Mouse (Mus musculus) lung, postnatal 0 days (tissue): ENCODE results near the gene Nploc4. TPM values are rescaled to one million over a fixed set of nuclear protein-coding genes. Genes with fewer than 3 reads are reported as not detected.

Experiments
- ATAC-seq: fragments of 200-750 bp; cut with Nextera tagmentation; 2 replicates; pipeline ENCODE4 v1.8.0; 2017; ENCODE audit warnings: moderate library complexity
- DNase-seq: peaks from one replicate; pipeline ENCODE4 v3.0.0-alpha.2; 2016; ENCODE audit warnings: low spot score
- H3K27ac ChIP-seq: fragments of 300-500 bp; sonication (generic); 2 replicates; pipeline ENCODE4 v1.5.1; 2014; ENCODE audit warnings: antibody characterized with exemption, mild to moderate bottlenecking, low read length, mixed read lengths
- H3K27me3 ChIP-seq: fragments of 300-500 bp; sonication (generic); replicated peaks from 2 replicates; pipeline ENCODE4 v1.6.1; 2014; ENCODE audit warnings: low read length, mixed read lengths; ENCODE audit not compliant: insufficient read depth
- H3K36me3 ChIP-seq: fragments of 300-500 bp; sonication (generic); 2 replicates; pipeline ENCODE4 v1.6.1; 2014; ENCODE audit warnings: low read length, mixed read lengths; ENCODE audit not compliant: insufficient read depth
- H3K4me1 ChIP-seq: fragments of 300-500 bp; sonication (generic); 2 replicates; pipeline ENCODE4 v1.6.1; 2014; ENCODE audit warnings: antibody characterized with exemption, low read depth, low read length, mixed read lengths; ENCODE audit not compliant: insufficient read depth
- H3K4me2 ChIP-seq: fragments of 300-500 bp; sonication (generic); replicated peaks from 2 replicates; pipeline ENCODE4 v1.6.1; 2014; ENCODE audit warnings: low read depth, mild to moderate bottlenecking, low read length, moderate library complexity, mixed read lengths
- H3K4me3 ChIP-seq: fragments of 300-500 bp; sonication (generic); 2 replicates; pipeline ENCODE4 v1.5.1; 2014; ENCODE audit warnings: low read depth, low read length
- H3K9ac ChIP-seq: fragments of 300-500 bp; sonication (generic); replicated peaks from 2 replicates; pipeline ENCODE4 v1.6.1; 2014; ENCODE audit warnings: low read depth, mild to moderate bottlenecking
- H3K9me3 ChIP-seq: fragments of 300-500 bp; sonication (generic); 2 replicates; pipeline ENCODE4 v1.6.1; 2016; ENCODE audit warnings: low read length, mixed read lengths
- CTCF ChIP-seq: IDR thresholded peaks from 2 replicates; pipeline ENCODE4 v1.5.1; 2016; ENCODE audit warnings: antibody characterized with exemption, mild to moderate bottlenecking
- EP300 ChIP-seq: IDR thresholded peaks from 2 replicates; pipeline ENCODE4 v1.6.1; 2016; ENCODE audit warnings: antibody characterized with exemption, mild to moderate bottlenecking, control low read depth
- WGBS: fragments of 180-500 bp; shearing (Covaris S2); extraction: QIAGEN DNeasy Blood & Tissue Kit; methylation state at CpG from one replicate; pipeline ENCODE4 v1.1.7; 2014; 5-methylcytosine and 5-hydroxymethylcytosine counted together
- polyA plus RNA-seq: library from polyadenylated mRNA; unstranded; fragments of >200 nt; fragmentation: Nextera tagmentation; extraction: Ambion mirVana; gene quantifications from 2 replicates; pipeline ENCODE4 v1.2.1, GENCODE M21; 2015

Gene Nploc4
- polyA plus RNA-seq, 1 experiment from 2014 or later, result 15.3 TPM

DNA sequence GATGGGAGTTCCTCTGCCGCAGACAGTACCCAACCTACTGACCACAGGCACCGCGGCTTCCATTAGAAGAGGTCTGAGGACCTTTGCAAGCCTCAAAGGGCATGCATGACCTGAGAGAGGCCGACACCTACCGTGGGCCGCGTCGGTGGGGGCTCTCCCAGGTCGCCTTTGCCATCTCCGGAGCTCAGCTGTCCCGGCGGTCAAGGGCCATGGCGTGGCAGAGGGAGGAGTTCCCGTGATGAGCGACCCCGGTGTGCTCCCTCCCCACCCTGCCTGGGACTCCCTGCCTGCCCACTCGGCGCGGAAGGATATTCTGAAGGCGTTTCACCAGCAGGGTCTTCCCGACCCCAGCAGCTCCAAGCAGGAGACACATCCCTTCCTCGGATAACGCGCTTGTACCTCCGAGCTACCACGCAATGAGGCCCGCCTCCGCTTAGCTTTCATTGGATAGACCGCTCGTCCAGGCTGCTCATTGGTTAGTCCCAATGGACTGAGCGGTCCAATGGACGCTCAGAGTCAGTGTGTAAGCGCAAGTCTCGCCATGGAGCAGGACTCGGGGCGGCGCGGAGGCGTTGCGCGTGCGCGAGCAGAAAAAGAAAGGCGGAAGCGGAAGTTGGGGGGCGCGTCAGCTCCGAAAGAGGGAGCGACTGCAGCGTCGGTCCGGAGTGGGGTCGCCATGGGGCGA, 29.7 kb upstream of the Nploc4 start, which contains the start of gene Arl16:
Gene Arl16, minus strand, starts transcription at position 557 of the 685 bp plus-strand sequence.
- TF ChIP-seq CTCF (no peak), EP300 (no peak)
- 0 out of 2 replicates have a peak, but pooled peaks cover 8% of the 10 kb centered on the region for H3K4me1 ChIP-seq
- WGBS, result under 1% methylated on average over 44 of the region's 54 CpGs
- peak within 1 kb of the TSS; percentile 88 for H3K4me2 ChIP-seq
- H3K4me3 ChIP-seq, result peak within 1 kb of the TSS; percentile 82
- H3K36me3 ChIP-seq, result peaks cover 25% of the 10 kb centered on the region
- H3K9ac ChIP-seq, result peak within 1 kb of the TSS; percentile 74
- ATAC-seq, result peak; percentile 100
- DNase-seq, result peak; percentile 98
- H3K27me3 ChIP-seq, result no peaks in the 10 kb centered on the region
- H3K27ac ChIP-seq, result 0 out of 2 replicates have a peak within 1 kb of the TSS, but pooled peaks have one; percentile 33
- no peaks in the 10 kb centered on the region for H3K9me3 ChIP-seq

DNA sequence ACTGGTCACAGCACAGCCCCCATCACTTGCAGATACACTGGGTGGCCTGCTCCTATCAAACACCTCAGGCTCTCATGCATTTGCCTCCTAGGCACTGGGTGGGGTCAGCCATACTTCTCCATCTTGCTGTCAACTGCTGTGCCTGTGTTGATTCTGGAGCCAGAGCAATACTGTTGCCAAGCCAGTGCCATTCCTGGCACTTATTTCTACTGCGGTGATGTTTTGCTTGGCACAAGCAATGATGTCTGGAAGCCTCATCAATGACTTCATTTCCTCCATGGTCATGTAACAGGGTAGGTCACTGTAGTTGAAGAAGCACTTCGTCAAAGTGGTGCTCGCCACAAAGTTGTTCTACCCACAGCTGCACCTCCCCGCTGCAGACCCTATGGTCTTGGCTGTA, 28.0 kb upstream of the Nploc4 start:
- ATAC-seq (no peak), DNase-seq (no peak)
- peaks cover 9% of the 10 kb centered on the region for H3K36me3 ChIP-seq
- no peak overlapping the region for H3K27ac ChIP-seq
- no peak overlapping the region for H3K9ac ChIP-seq
- no peak overlapping the region for H3K4me3 ChIP-seq
- no peak for TF ChIP-seq EP300
- TF ChIP-seq CTCF, result no peak
- H3K9me3 ChIP-seq, result no peaks in the 10 kb centered on the region
- H3K4me1 ChIP-seq, result 0 out of 2 replicates have a peak, but pooled peaks cover 8% of the 10 kb centered on the region
- 78% methylated on average over 4 of the region's 4 CpGs for WGBS
- H3K27me3 ChIP-seq, result no peaks in the 10 kb centered on the region
- H3K4me2 ChIP-seq, result no peak overlapping the region

DNA sequence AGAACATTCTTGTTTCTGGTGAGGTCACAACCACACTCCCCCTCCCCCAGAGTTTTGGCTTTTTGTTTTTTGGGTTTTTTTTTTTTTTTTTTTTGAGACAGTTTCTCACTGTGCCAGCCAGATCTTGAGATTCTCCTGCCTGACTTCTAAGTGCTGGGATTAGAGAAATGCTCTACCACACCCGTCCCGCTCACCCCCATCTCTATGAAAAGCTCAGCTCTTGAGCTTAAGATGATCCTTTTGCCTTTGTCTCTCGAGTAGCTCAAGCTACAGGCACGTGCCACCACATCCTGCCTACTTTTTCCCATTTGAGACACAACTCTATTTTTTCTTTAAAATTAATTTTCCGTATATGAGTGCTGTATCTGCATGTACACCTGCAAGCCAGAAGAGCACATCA, 26.9 kb upstream of the Nploc4 start:
- TF ChIP-seq CTCF, result no peak
- TF ChIP-seq EP300, result no peak
- 0 out of 2 replicates have a peak, but pooled peaks cover 8% of the 10 kb centered on the region for H3K4me1 ChIP-seq
- DNase-seq, result no peak
- no peak overlapping the region for H3K4me3 ChIP-seq
- no peak for ATAC-seq
- H3K9me3 ChIP-seq, result no peaks in the 10 kb centered on the region
- 89% methylated on average over 5 of the region's 5 CpGs for WGBS
- H3K9ac ChIP-seq, result no peak overlapping the region
- H3K27me3 ChIP-seq, result no peaks in the 10 kb centered on the region
- peaks cover 4% of the 10 kb centered on the region; the same call in 1 of the 2 replicates for H3K36me3 ChIP-seq
- no peak overlapping the region for H3K4me2 ChIP-seq
- no peak overlapping the region for H3K27ac ChIP-seq

DNA sequence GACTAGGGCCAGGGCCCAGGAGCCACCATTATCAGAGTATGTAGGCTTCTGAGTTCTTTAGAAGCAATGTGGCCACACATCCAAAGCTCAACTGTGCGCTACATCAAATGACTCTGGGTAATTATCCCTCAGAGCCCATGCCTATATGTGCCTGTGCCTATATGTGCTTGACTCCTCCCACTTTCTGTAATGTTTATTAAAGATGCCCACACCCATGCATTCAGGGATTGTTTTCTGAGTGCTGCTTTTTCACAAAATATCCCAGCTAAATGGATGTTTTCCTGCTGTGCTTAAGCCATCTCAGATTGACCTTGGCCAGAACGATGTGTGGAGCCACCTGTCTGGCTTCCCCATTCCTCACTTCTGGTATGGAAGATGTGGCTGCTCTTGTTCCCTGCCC, 26.0 kb upstream of the Nploc4 start:
- H3K9ac ChIP-seq, result no peak overlapping the region
- DNase-seq (no peak), ATAC-seq (no peak)
- H3K4me2 ChIP-seq, result no peak overlapping the region
- peaks cover 4% of the 10 kb centered on the region; the same call in 1 of the 2 replicates for H3K36me3 ChIP-seq
- no peaks in the 10 kb centered on the region for H3K27me3 ChIP-seq
- no peak overlapping the region for H3K27ac ChIP-seq
- no peaks in the 10 kb centered on the region for H3K9me3 ChIP-seq
- TF ChIP-seq EP300 (no peak), CTCF (no peak)
- no peak overlapping the region for H3K4me3 ChIP-seq
- WGBS, result 78% methylated on average over 2 of the region's 2 CpGs
- H3K4me1 ChIP-seq, result peaks cover 11% of the 10 kb centered on the region; the same call in 1 of the 2 replicates

DNA sequence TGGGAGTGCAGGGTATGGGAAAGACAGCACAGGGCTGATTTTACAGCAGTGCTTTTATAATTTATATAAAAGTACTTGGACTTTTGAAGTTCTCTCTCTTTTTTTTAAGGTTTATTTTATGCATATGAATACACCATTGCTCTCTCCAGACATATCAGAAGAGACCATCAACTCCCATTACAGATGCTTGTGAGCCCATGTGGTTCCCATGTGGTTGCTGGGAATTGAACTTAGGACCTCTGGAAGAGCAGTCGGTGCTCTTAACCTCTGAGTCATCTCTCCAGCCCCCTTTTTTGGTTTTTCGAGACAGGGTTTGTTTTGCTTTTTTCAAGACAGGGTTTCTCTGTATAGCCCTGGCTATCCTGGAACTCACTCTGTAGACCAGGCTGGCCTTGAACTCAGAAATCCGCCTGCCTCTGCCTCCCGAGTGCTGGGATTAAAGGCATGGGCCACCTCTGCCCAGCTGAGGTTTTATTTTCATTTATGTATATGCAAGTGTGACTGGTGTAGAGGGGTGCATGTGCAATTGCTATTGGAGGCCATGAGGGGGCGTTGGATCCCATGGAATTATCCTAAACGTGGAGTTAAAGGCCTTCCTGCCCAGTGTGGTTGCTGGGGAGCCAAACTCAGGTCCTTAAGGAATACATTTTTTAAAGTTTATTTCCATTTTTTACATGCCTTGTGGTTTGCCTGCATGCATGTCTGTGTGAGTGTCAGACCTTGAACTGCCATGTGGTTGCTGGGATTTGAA, 21.5 kb upstream of the Nploc4 start:
- ATAC-seq (no peak), DNase-seq (peak; percentile 17)
- no peaks in the 10 kb centered on the region for H3K27me3 ChIP-seq
- WGBS, result 59% methylated on average over 6 of the region's 6 CpGs
- H3K4me2 ChIP-seq, result peak overlapping the region; percentile 89
- peak overlapping the region; percentile 88 for H3K4me3 ChIP-seq
- peaks cover 3% of the 10 kb centered on the region; the same call in 1 of the 2 replicates for H3K36me3 ChIP-seq
- H3K9ac ChIP-seq, result peak overlapping the region; percentile 84
- no peaks in the 10 kb centered on the region for H3K9me3 ChIP-seq
- H3K4me1 ChIP-seq, result peaks cover 5% of the 10 kb centered on the region; the same call in 1 of the 2 replicates
- TF ChIP-seq EP300 (no peak), CTCF (peak; percentile 51)
- H3K27ac ChIP-seq, result no peak overlapping the region; the same call in 1 of the 2 replicates
